Mouse (Mus musculus) retina, embryonic 14.5 days (tissue): ENCODE measurements at regions not wholly inside any gene's neighbourhood (a gene's known extent, or its start where the extent isn't known, plus 50 kb on each side); places are given as distances from the start of the nearest gene placed in this dataset.

Source experiments
- DNase-seq: peaks from one replicate; pipeline ENCODE4 v3.0.0-alpha.2; 2015; ENCODE audit warnings: low spot score

DNA sequence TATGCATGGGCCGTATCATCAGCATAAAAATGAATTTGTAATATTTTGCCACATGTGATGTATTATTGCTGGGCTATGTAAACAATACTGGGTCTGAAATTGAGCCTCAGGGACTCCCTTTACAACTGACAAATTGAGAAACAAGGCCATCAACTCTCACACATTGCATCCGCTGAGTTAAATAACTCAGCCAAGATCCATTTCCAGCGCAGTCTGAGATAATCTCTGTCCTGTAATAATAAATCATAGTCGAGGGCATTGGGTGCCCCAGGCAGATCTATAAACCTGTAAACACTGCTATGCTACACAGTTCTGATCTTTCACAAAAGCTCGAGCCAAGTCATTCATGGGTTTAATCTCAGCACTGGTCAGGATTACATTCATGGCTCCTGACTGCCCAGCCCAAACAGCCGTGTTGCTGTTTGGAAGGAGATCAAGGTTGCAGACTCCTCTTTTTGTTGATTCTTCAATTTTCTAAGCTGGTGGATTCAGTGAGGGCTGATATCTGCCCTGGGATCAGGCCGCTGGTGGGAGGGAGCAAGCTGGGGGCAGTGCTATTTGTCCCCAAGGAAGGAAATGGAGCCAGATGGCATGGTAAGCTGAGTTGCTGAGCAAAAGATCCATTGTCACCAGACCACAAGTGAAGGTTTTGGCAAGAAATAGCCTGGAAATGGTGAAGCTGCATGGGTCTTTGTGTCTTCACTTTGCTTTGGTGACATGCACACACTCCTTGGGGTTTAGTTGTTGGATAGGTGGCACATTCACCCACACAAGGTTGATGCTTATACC is 160.0 kb upstream of the Bmper start:
- no peak for DNase-seq

DNA sequence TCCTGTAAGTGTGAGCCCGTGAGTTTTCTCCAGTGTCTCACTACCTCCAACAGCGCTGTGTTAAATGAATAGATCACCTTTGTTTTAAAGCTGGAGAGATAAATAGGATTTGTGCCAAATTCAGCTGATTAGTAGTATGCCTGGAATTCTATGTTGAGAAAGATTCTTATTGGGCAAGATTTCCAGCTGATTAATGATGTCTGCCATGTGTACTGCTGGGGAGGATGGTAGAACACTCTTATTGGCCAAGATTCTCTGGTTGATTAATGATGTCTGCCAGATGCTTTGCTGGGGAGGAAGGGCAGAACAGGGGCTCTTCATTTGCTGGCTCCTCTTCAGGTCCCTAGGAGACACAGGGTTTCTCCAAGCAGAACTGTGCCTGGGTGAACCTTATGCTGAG is 158.9 kb upstream of the Bmper start:
- no peak for DNase-seq

DNA sequence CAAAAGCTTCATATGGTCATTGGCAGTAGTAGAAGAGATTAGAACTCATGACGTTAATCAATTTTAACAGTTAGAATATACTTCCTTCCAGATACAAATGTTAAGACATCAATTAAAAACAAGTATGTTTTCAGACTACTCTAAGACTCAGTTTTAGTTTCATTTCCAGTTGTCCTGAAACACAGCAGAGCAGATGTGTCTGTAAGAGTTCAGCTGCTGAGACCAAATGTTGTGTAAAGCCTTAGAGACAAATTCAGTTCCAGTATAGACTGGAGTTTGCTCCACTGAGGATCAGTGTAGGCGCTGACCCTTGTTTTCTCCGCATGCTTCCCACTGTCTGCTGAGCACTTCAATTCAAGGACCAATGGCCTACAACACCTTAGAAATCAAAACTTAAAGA is 158.1 kb upstream of the Bmper start:
- DNase-seq: no peak

DNA sequence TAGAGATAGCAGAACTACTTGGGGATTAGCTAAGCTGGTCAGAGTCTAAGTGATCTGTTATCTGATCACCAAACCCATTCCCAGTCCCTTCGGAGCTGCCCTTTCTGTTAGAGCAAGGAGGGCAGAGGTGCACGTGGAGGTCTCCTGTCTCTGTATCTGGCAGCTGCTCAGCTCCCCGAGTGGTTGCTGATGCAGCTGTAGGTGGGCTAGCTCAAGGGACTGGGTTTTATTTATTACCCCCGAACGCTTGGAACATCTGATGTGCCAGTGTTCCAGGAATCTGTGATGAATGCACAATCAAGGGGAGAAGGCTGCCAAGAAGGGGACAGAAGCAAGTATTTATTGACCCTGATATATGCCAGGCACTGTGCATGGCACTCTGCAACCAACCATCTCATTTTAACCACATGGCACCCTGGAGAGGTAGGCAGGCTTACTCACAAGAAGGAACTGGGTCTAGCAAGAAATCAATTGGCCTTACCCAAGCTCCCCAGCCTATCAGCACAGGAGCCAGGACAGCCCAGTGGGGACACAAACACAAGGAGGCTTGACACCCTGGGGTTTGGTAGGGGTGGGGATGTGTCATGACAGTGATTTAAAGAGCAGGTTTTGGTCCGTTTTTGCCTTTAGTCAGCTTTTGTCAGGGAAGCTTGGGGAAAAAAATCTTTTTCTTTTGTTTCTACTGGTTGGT is 154.6 kb upstream of the Bmper start:
- no peak for DNase-seq

DNA sequence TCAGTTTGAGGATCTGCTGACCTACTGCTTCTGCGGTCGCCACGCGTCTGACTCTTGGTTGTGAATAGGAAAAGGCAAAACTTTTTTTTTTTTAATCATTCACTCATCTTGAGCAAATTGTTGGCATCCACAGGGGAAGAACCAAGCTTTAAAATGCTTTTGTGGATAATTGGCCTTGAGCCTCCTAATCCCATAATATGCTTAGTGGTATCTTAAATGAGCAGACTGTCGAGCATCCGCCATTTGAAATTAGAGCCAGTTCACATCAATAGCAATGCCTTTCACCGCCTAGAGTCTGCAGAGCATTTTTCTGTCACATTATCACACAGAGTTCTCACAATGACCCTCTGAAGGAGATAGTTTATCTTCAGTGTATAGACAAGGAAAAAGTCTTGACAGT is 153.7 kb upstream of the Bmper start:
- DNase-seq: peak; percentile 44

DNA sequence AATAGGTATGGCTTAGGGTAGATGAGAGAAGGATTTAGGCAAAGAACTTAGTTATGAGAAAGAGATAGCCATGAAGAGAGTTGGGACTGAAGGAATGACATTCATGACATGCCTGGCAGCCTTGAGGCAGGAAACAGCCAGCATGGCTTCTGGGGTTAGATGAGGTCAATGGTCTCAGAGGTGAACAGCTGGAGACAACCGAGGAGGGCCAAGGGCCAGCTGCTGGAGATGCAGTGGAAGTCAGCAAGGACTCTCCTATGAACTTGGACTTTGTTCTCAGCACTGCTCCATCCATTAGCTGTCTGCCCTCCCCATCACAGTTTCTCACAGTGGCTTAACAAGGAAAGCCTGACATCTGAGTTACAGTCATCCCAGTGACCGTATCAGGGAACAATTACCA is 151.9 kb upstream of the Bmper start:
- DNase-seq: no peak

DNA sequence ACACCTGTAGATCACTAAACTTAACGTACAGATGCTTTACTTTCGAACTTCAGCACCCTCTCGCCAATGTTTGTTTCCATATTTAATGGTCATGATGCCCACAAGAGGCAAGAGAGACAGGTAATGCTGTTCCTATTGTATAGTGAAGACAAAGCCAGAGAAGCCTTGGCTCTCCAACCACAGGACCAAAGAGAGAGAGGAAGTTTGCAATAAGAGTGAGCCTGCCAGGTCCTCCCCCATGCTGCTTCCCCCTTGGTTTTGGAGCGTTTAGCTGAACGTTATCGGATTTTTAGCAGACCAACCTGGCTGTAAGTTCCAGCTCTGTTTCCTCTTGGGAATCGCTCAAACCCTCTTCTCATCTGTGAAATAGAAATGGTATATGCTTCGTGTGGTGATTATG is 150.1 kb upstream of the Bmper start:
- no peak for DNase-seq

DNA sequence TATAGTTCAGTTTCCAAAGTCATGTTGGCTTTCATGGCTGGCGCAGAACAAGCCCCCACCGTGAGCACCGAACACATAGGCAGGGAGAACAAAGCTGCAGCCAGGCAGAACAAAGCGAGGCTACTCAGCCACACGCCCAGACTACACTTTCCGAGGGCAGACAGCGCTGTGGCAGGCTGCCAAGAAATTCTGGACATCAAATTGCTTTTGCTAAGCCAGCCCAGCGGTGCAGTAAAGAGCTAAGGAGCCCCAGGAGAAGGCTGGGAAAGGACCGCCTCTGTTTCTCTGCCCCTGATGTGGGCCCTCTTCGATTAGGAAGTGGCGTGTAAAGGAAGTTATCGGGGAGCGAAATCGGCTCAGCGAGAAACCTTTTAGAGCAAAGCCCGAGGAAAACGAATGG is 139.3 kb upstream of the Bmper start:
- peak; percentile 92 for DNase-seq

DNA sequence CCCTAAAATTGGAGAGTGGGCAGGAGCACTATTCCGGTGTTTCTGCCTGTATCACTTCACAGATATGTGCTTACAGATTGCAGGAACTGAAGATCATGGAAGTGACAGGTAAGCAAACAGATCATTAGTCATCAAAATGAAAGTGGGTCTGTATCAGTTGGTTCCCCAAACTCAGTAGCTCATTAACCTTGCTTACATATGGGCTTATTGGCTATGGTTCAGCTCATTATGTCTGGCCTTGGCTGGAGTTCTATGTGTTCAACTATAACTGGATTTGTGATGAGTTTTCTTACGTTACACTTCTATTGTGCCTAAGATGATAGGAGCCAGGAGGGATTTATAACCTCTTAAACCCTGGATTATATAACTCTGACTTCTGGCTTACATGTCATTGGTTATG is 133.5 kb upstream of the Bmper start:
- DNase-seq: no peak

DNA sequence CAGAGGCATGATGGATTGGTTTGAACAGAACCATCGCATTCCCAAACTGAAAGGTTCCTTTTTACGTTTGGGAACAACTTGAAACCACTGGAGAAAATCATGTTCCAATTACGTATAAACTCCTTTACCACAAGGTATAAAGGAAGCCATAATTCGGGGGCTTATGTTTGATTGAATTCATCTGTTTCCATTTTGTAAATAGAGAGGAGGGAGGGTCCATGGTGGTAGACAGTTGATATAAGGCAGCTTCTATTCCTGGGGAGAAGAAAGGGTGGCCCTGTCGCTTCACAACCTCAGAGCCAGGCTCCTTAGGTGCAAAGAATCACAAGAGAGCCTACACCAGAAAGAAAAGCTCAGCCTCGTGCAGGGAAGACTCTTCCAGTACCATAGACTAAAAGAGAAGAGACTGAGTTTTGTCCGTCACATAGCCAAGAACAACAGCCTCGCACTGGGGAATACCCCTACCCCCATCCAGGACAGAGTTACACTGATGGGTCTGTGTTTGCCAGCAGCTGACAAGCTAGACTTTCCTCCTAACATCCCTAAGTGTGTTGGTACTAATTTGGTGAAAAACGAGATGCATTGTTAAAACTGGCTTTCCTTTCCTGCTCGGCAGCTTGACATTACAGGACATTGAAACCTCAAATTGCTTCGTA is 125.6 kb upstream of the Bmper start:
- DNase-seq: no peak

DNA sequence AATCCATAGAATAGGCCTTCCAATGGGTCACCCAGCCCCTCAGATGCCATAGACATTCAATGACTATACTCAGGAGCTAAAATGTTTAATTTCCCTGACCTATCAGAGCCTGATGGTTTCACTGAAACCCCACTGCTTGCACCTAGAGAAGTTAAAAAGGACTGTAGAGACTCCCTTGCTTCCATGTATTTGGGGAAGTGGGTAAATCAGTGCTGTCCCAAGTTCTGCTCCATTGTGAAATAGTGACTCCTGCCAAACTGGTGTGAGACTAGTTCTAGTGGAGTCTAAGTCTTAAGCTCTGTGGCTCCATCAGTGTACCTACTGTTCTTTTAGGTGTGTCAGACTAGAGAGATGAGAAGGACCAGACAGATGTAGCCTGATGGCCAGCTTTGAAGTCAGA is 121.3 kb upstream of the Bmper start:
- DNase-seq: no peak

DNA sequence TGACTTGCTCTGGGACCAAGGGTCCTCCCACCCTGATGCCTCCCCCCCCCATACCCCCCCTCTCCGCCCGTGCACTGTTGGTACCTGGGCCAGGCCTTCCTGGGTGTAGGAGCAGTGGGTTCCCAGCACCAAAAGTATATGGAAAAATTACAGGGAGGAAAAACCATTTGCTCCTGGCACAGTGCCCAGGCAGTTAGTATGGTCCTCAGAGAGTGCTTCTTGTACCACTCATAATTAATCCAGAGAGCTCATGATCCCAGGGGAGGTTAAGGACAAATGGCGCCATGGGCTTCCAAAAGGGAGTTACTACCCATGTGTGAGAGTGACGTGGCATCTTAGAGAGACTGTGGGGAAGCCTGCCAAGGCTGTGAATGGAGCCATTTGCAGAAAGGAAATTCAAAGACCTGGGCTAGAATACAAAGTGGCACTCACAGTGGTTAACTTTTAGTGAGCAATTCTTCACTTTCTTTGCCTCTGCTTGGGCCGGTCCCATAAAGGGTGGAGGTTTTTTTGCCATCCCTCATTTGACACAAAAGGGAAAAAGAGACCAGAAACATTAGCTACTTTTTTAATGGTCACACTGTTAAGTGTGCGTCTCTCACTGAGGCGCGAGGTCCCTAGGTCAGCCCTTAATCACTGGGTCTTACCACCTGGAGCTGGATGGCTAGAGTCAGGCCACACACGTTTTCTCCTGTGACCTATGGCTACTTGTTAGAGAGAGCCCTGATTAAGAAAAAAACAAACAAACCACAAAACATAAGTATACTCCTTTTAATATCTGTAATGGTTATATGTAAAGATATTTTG is 120.7 kb upstream of the Bmper start:
- DNase-seq: no peak

DNA sequence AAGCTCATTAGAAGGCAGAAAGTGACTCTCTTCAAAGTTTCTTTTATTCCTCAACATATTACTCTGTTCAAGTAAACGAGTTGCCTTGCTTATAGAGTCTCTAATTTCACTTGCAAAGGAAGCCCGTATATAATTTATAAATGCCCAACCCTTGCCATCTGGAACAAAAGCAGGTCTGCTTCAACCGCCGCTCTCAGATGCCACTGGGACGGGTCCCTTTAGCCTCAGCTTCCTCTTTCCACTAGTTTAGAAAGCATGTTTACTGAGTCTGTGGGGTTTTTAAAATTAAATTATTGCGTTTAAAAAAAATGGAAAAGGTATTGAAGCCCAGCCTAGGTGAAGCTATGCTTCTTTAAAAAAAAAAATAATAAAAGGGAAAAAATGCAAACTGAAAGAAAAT is 111.4 kb upstream of the Bmper start:
- no peak for DNase-seq

DNA sequence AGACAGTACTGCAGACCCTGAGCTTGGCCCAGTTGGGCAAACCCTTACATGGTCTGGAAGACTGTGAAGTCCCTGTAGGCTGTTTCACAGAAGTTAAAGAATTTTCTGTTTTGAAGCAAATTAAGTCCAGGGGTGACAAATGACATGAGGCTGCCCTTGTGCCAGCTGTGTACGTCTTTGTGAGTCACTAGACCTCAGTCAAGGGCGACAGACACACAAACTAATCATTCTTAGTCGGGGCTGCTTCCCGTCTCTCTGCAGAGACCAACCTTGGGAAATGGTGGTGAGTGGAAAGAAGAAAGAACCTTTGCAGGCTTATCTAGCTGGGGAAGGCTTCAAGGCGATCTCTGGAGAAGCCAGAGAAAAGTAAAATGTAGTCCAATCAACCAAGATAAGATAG is 107.8 kb upstream of the Bmper start:
- no peak for DNase-seq

DNA sequence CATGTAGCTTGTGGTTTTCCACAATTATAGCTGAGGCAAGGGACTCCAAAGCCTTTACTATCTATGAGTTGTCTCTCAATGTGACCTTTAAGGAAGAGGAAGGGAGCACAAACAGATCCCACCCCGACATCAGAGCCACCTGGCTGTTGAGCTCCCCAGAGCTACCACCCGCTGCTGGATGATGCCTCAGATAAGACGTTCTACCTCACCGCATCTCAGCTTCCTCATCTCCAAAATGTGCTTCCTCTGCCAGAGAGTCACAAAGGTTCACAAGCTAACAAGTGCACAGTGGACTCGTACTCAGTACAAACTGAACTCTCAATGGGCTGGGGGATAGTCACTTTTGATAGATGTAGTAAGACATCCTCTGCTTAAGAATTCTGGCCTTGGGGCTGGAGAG is 107.3 kb upstream of the Bmper start:
- DNase-seq: no peak

DNA sequence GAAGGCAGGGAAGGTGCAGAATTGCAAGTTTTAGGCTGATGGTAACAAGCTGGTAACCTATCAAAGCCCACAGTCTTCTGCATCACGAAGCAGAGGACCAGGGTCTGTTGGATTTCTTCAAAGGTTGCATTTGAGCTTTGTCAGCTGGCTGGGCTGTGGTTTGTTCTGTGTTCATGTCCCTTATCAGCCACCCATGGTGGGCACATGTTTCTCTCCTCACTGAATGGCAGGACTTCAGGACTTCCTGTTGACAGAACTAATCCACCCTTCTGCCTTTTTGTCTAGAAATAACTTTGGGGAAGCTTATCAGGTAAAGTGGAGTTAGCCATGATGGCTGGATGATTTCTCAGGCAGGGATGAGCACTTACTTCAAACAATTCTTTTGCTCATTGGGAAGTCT is 106.6 kb upstream of the Bmper start:
- DNase-seq: no peak

DNA sequence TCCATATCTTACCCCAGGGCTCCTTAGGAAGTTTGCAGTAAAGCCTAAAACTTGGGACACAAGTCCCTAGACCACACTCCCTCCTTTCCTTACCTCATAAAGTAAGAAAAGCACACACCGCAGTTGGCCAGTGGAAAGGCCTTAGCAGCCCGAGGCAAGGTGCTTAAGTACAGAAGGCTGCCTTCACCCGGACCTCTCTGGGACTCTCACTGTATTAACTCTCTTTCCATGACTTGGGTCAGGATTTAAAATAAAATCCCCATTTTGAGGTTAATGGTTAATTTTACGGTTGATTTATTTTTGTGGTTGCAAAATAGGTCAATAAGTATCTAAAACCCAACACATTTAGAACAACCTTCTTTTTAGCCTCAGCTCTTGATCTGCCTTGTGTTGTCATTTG is 103.1 kb upstream of the Bmper start:
- no peak for DNase-seq

DNA sequence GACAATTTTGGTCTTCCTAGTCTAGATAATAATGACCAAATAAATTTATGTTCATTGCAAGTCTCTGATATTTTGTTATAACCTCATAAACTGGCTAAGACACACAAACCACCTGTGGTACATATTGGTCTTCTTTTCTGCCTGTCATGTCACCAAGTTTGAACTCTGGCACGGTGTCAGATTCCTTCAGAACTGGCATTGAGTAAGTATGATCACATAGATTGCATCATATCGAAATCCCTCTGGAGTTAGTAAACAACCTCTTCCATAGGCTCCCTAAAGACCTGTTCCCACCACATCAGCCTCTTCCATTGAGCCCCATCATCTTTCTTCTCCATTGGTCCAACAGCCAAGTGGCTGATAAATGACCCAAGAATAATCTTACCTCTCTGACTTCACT is 102.1 kb upstream of the Bmper start:
- no peak for DNase-seq

DNA sequence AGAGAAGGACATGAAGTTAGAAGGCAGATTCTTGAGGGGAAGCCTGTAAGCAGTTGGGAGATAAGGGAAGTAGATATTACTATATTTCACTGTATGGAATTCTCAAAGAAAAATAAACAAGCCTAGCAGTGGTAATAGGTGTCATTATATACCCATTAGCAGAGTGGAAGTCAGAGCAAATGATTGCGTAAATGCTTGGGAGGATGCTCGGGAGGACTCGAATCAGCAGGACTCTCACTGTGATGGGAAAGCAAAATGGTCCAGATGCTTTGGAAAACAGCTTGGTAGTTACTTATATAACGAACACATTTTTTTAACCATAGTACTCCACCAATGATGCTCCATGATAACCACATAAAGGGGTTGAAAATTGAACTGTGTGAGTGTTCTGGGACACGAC is 100.4 kb upstream of the Bmper start:
- DNase-seq: no peak

DNA sequence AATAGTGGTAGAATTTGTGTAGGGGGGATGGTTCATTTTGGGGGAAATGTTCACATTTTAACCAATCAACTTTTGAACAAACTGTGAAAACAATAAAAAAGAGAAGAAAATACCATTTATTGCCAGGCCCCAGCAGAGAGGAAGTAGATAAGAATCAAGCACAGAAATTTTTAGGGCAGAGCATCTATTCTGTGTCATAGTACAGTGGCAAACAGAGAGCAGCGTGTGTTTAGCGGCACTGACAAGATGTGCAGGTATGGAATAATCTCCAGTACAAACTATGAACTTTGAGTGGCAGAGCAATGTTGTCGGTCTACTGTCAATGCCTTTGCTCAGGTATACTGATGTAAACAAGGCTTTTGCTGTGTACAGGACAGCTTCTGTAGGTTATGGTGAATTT is 99.4 kb upstream of the Bmper start:
- DNase-seq: no peak

DNA sequence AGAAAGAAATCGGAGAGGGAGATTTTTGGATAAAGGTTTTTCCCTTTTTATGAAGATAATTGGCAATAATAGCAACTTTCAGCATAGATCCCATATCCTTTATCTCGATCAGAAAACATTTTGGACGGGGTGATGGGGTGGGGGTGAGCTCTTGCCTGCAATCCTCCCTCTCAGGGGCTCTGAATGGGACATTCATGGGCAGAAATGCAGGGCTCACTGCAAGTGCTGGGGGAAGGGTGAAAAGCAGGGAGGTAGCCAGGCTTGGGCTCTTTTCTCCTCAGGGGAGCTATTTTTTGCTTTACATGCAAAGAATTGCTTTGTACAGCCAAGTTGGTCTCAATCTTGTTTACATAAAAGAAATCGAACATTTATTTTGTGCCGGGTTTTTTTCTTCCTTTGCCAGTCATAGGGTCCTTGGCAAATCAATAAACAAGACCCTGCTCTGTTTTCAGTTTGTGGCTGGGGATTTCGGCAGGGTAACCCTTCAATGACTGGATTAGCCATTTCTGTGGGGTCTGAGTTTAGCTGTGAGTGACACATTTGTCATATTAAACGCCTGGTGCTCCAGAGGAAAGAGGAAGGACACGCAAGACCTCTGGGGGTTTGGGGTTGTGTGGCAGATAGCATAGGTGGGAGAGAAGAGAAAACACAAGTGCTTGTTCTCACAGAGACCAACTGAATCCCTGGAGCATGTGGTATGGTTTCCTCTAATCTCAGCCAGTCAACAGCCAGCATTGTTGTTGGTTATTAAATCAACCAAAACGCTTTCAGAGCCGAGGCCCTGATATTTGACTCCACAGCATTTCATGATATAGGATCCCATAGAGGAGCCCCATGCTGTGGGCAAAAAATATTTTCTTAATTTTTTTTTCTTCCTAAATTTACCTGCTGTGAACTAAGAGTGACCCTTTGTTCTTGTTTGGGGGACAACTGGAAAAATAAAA is 96.8 kb upstream of the Bmper start:
- no peak for DNase-seq
